Comparison of ENCODE assay signal across 19 mouse cellular contexts in genomic region chr13:5204143-5204542, GRCm38 (mm10).
DNase-seq lines count a peak whose midpoint lies in the region; ATAC-seq and TF ChIP-seq lines count a peak whose summit lies in the region.
"Had no signal": no experiment of that assay in that cellular context is flagged by ENCODE, and none has a peak within 500 bp of the region (broad histone marks: within the 10 kb centered on the region; RNA-seq: fewer than 3 reads in every experiment).

No protein-coding gene starts in this region.

- CTCF ChIA-PET in Patski (lab: Charles Lee): interaction anchor here (0.8 kb wide), 1 partner anchor 37 kb away, joined by 4 read pairs; no protein-coding TSS in a partner anchor

- no peak overlapping the region for H3K4me2 ChIP-seq in lung, embryonic 14.5 days
- H3K4me2 ChIP-seq: limb, embryonic 15.5 days; midbrain, embryonic 11.5 days had no signal

- H3K36me3 ChIP-seq in lung, embryonic 14.5 days (ENCODE audit: insufficient read depth): no peaks in the 10 kb centered on the region
- H3K36me3 ChIP-seq: limb, embryonic 15.5 days had no signal

- H3K9me3 ChIP-seq in lung, embryonic 14.5 days (ENCODE audit: low read depth, low read length): no peaks in the 10 kb centered on the region
- H3K9me3 ChIP-seq: limb, embryonic 15.5 days had no signal

- H3K27ac ChIP-seq in lung, embryonic 14.5 days (ENCODE audit: low read depth): no peak overlapping the region
- no peak overlapping the region for H3K27ac ChIP-seq in cerebellum, adult 2 months (ENCODE audit: insufficient read depth, low read length)
- H3K27ac ChIP-seq: hindbrain, postnatal 0 days; limb, embryonic 15.5 days; stomach, postnatal 0 days had no signal

- no peak overlapping the region for H3K4me3 ChIP-seq in lung, embryonic 14.5 days (ENCODE audit: low read depth, low read length)
- no peak overlapping the region for H3K4me3 ChIP-seq in cerebellum, adult 2 months (replicated peaks; ENCODE audit: insufficient read depth, low read depth, low read length)
- H3K4me3 ChIP-seq: erythroblast, embryonic 14.5 days; limb, embryonic 15.5 days had no signal

- no peak for ATAC-seq in lung, embryonic 14.5 days (ENCODE audit: insufficient read depth)
- no peak for ATAC-seq in Patski
- ATAC-seq: CD4-positive, CD25-positive, alpha-beta regulatory T cell, adult 4 months; forebrain, embryonic 16.5 days; hindbrain, postnatal 0 days; intestine, postnatal 0 days; liver, postnatal 0 days had no signal

- H3K27me3 ChIP-seq in lung, embryonic 14.5 days (ENCODE audit: insufficient read depth, low read length): no peaks in the 10 kb centered on the region
- no peaks in the 10 kb centered on the region for H3K27me3 ChIP-seq in Patski
- no peaks in the 10 kb centered on the region for H3K27me3 ChIP-seq in cerebellum, adult 2 months (ENCODE audit: control insufficient read depth, insufficient read depth, low read length)
- H3K27me3 ChIP-seq: limb, embryonic 15.5 days had no signal

- H3K4me1 ChIP-seq in lung, embryonic 14.5 days (ENCODE audit: insufficient read depth): no peaks in the 10 kb centered on the region
- no peaks in the 10 kb centered on the region for H3K4me1 ChIP-seq in cerebellum, adult 2 months (ENCODE audit: control insufficient read depth, insufficient read depth, low read length)
- H3K4me1 ChIP-seq: limb, embryonic 15.5 days had no signal

- whole genome bisulfite sequencing in lung, embryonic 14.5 days: 33% methylated on average over 2 of the region's 2 CpGs
- 52% methylated on average over 2 of the region's 2 CpGs for WGBS in cerebellum, adult 2 months

- DNase-seq in lung, embryonic 14.5 days: peak; percentile 35
- no peak for DNase-seq in lung, postnatal 4 days
- DNase-seq in Patski (ENCODE audit: low read depth, low spot score): peak; percentile 38
- peak; percentile 49 for DNase-seq in adrenal gland, adult 8-10 months
- DNase-seq in fibroblast of lung, adult 2 months (ENCODE audit: low read depth): peak; percentile 53
- no peak for DNase-seq in testis, postnatal 14 days (ENCODE audit: low spot score)
- no peak for DNase-seq in cerebellum, adult 2 months
- DNase-seq: cerebellum, adult 18-20 months; cerebellum, postnatal 36 days; liver, postnatal 0 days; right cerebral cortex, postnatal 4 days had no signal

- in situ Hi-C loops in Patski (cut with MboI; ENCODE audit: low pct_unique_long_range_greater_than_20kb): no loop called here

- no peak overlapping the region for H3K9ac ChIP-seq in lung, embryonic 14.5 days
- H3K9ac ChIP-seq: limb, embryonic 15.5 days; liver, postnatal 0 days had no signal

- no peak for TF ChIP-seq CTCF in lung, embryonic 14.5 days (IDR thresholded peaks at IDR 0.05; ENCODE audit: low read depth)
- no peak for TF ChIP-seq CTCF in Patski (IDR thresholded peaks at IDR 0.05)
- TF ChIP-seq CTCF in cerebellum, adult 2 months (IDR thresholded peaks at IDR 0.05; ENCODE audit: borderline replicate concordance, insufficient read depth, low read depth, low read length): no peak

- no peak for TF ChIP-seq POLR2A in cerebellum, adult 2 months (IDR thresholded peaks at IDR 0.05; ENCODE audit: borderline replicate concordance, insufficient read depth, low read length)

- POLR2A ChIA-PET in Patski (lab: Charles Lee): no interaction called here

Comparison
In these comparisons a context has a peak if more than half of its experiments do, and no peak if none do; other contexts are left out.
1. DNase-seq: peak in lung, embryonic 14.5 days (single experiment), Patski (single experiment), adrenal gland, adult 8-10 months (single experiment) and fibroblast of lung, adult 2 months (single experiment); none in lung, postnatal 4 days (0 of 2), testis, postnatal 14 days (single experiment) and cerebellum, adult 2 months (0 of 2).